Mouse (Mus musculus): Measurements from ENCODE around the gene Spindoc.
"Not testable (repeated sequence)": the region's sequence is repeated elsewhere in the genome, so short reads cannot be mapped to it uniquely, and the experiment has no call there.

The Spindoc gene

DNA sequence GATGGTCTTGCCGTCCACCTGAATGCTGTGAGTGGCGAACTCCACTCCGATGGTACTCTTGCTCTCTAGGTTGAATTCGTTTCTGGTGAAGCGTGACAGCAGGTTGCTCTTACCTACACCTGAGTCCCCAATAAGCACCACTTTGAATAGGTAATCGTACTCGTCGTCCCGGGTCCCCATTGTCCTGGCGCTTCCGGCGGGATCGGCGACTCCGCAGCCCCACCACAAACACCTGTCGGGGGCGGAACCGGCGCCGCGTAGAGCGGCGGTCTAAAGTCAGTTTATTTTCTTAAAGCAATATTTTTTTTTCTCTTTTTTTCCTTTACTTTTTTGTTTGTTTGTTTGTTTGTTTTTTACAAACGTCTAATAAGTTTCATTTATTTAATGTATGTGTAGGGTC lies 16.1 kb upstream of the Spindoc start:
- DNase-seq, result not testable (repeated sequence)

DNA sequence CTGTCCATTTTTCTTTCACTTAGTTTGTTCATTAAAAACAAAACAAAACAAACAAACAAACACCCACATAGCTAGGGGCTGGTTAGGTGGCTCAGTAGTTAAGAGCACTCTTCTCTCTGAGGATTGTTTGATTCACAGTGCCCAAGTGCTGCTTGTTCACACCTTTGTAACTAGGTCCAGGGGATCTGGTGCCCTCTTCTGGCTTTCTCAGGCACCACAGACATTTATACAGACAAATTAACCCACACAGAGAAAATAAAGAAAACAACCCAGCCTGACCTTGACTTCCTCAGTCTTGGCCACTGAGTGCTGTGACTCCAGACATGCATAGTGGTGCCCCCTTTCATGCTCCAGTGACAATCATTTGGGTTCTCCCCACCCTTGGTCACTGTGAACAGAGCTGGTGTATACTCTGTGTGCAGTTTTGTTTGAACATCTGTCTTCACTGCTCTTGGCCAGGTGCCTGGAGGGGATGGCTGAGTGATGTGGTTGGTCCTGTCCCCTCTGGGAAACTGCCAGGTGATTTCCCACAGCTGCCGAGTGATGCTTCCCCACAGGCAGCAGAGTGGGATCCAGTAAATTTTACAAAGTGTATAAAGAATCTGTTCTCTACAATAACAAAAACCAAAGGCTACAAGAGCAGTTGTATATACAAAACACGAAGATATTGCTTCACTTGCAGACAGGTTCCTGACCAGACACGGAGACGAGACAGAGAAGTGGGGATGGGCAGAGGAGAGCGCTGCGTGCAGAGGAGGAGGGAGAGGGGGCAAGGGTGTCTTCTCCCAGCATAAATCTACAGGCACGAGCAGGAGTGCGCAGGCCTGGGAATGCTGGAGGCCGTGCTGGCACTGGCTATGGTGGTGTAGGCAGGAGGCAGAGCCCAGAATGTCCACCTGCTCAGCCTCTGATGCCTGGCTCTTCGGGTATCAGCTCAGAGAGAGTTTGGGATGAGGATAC lies 14.4 kb upstream of the Spindoc start:
- DNase-seq, result not testable (repeated sequence)

DNA sequence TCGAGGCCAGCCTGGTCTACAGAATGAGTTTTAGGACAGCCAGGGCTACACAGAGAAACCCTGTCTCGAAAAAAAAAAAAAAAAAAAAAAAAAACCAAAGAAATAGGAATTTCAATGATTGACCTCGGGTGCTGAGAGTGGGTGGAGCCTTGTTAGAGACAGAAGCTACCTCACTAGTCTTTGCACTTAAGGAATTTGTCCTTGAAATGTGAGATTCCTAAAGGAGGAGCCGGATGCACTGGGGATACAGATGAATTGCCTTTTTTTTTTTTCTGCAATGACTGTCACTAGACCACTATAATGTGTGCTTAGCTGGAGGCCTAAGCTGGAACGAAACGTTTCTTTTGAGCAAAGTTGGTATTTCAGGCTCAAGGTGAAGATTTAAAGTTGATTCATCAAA lies 5.7 kb upstream of the Spindoc start:
- no peak for DNase-seq

DNA sequence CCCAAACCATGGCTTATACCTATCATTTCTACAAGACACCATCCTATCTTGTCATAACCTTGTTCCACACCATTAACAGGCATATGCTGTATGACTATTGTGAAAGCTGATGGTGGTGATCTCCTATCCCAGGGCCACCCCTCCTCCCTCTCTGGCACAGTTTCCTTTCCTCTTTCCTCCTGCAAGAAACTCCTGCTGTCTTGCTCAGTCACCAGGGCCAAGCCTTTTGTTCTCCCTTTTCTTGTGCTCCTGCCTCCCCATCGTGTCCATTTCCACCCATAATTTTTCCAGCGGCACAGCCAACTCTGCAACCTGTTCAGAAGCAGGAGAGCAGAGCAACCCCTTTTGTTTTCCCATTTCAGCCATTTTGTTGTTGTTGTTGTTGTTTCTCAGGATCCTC lies 3.2 kb upstream of the Spindoc start:
- no peak for DNase-seq

DNA sequence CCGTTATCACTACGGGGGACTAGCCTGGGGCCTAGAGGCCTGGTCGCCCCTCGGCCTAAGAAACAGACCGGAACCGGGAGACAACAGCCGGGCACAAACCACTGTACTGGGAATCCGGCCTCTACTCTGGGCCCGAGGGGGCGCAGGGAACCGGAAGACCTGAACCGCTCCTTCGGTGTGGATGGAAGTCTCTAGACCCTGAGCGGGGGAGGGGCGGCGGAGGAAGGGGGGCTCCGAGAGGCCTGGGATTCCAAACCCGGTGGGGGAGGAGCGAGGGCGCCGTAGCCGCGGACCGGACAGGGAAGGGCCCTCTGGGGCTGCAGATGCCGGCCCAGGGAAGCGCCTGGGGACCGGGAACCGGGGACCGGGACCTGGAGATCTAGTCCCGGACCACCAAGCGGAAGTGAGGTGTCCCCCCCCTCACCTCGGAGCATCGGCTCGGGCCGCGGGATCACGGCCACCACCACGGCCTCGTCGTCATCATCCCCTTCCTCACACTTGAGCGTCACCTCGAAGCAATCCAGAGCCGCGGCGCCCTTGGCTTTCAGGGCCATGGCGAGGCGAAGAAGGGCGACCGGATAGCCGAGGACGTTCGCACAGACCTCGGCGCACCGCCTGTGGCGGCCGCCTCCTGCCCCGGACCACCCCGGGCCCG lies 419 bp downstream of the Spindoc start:
- peak; percentile 62 to 71 for DNase-seq

DNA sequence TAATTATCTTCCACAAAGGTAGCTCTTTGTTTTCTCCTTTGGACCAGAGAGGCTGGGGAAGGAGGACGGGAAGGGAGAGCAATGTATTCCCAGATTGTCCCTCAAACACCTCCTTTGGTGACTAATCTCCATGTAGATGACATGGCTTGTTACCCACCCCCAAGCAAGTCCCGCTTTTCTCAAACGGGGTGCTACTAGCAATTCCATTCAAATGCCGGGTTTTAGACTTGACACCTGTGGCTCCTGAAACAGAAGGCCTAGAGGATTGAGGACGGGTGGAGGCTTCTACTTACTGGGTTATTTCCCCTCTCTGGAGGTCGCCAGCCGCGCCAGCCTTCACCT lies 917 bp downstream of the Spindoc start:
- DNase-seq, result no peak

DNA sequence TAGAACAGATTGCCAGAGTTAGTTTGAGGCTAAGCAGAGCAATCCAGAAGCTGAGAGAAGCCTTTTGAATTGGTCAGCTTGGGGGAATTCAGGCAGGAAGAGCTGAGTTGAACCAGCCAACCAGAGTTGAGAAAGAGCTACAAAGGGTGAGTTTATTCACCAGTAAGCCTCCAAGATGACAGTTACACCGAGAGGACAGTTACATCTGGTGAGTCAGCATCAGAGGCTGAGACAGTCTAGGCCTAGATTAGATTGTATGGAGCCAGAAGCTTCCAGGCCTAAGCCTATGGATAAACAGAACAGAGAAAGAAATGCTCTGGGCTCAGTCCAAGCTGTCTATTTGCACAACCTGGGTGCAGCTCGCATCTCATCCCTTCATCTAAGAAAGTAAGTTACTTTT lies 5.2 kb downstream of the Spindoc start:
- DNase-seq, result no peak

DNA sequence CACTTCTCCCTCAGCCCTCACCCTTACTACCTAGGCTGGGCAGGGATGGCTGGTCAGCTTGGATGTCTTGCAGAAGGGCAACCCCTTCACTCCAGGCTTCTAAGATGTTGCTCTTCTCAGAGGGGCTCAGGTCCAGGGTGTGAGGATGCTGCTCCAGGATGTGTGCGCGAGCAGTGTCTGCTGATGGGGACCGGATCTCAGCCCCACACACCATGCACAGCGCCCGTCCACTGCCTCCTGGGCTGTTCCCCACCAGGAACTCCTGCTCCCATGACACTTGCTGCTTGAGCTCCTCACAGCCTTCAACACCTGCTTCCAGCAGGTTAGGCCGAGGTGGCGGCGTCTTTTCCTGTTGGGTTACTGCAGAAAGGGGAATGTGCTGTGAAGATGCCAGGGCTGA lies 8.3 kb downstream of the Spindoc start:
- DNase-seq, result no peak

DNA sequence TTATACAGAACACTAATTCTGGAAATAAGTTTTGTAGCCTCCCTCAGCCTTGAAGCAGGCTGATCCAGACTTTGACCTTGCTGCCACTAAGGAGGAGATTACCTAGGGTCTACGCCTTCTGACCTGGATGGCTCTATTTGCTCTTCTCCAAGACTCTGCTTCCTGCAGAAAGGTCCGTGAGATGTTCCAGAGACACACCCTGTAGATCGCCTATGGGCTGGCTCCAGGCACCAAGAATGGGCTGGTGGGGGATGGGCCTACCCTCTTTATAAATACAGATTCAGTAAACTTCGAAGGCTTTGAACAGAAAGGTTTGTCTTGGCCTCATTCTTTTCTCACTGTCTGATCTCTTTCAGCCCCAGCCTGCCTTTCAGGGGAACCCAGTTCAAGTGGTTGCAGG lies 13.3 kb downstream of the Spindoc start:
- not testable (repeated sequence) for DNase-seq

DNA sequence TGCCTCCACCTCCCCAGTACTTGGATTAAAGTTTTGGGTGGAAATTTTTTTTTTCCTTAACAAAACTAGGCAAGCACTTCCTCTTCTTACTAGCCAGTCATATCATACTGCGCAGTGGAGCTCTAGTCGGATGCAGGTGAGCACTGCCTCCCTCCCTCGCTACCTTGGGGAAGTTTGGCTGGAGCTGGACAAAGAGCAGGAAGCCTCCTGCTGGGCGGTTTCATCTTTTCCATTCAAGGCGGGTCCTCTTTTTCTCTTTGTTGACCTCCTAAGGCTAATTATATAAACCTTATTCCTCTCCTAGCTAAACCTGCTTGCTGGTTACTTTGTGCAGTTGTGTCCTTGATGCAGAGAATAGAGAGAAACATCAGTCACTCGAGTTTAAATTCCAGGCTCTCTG lies 29.2 kb downstream of the Spindoc start:
- no peak for DNase-seq

DNA sequence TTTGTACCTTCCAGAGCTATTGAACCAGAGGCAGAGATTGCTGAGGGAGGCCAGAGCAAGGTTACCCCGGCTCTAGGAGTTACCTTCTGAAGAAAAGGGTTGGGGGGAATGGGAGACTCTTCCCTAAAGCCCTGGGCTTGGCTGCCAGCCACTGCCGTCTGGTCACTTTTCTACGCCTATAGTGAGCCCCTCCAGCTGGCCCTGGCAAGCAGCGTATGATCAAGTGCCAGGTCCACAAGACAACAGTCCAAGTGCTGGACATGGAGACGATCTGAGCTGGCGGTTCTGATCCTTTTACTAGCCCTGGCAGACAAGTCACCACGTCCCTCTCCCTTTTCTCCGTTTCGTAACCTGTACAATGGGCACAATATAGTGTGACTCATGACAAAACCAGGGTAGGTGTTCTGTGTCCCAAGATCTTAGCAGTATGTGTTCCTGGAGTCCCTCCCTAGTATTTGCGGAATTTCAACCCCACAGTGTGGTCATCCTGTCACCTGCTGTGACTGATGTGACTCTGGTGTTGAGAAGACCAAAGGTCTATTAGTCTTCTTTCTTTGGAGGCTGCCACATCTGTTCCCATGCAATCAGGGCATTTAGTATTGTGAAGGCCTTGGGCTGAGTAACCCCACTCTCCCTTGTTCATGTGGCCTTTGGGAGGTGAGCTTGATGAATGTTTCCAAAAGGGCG lies 29.8 kb downstream of the Spindoc start:
- no peak for DNase-seq

DNA sequence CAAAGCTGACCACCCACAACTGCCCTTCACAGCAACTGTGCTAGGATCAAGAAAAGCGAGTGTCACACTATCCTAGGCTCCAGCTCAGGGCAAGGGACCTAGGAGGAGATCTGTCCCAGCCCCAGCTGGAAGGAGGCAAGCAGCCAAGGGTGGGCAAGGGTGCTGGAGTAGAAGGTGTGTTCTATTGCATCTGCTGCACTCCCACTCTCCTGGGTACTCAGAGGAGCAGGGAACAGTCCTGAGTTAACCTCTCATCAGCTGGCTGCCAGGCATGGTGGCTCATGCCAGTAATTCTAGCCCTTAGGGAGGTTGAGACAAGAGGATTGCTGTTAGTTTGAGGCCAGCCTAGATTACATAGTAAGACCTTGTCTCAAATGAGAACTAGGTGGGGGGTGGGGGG lies 32.8 kb downstream of the Spindoc start:
- DNase-seq, result no peak

DNA sequence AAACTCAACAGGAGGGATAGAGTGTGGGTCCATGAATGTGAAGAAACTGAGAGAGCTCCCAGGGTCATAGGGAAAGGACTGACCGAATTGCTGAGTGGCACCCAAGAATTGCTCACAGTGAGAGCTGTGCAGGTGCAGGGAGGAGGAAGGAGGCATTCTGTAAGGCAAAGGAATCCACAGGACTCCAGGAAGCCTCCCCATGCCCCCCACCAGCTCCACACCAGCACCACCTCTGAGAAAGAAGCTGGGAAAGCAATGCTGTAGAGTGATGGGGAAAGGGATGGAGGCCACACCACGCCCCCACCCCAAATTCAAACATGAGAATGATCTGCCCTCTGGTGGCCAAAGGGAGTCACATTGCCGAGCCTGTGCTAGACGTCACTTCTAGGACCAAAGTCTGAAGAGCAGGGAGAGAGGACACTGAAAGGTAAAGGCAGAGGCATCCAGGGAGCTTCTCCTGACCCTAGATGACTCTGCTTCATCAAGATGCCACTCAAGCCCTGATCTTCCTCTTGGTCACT lies 37.5 kb downstream of the Spindoc start:
- DNase-seq, result peak; percentile 17 to 45

DNA sequence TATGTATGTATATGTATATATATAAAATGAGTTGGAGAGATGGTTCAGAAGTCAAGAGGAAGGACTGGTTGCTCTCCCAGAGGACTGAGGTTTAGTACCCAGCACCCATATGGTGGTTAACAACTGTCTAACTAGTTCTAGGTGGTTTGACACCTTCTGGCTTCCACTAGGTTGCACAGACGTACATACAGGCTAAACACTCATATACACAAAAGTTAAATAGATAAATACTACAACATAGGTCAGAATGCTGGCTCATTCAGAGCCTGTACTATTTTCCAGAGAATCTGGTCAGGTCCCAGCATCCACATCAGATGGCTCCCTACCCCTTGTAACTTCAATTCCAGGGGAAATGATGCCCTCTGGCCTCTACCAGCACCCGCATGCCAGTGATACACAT lies 40.1 kb downstream of the Spindoc start:
- no peak for DNase-seq

DNA sequence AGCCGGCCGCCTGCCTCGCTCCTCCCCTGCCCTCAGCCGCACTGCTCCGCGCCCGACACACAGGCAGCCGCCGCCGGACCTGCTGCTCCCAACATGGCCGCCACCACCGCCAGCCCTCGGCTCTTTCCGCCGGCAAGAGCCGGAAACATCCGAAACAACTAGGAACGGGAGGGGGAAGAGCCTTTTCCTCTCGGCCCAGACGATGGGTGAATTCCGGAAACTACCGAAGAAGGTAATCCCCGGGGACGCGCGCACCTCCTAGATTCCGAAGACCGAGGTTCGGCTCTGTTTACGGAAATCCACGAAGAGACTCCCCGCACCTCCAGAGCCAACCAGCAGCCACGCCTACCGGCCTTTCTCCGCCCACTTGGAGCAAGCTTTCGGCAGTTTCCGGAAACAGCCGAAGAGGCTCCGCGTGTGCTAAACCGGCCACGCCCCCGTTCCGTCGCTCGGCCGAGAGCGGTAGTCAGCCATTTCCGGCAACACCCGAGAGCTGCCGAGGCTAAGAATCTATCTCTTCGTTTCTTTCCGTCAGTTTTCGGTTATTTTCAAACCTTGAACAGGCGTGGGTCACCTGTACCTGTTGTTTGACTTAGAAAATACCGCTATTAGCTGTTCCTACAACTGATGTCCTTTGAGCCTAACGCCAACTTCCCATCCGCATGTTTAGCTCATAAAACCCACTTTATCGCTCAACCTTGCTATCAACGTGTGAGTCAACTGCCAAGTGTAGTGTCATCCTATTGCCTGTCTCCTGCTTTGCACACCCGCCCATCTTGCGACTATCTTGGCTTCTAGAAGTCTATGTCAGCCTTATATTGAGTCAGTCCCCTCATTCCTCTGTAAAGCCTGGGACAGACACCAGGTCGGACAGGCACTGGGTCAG lies 41.0 kb downstream of the Spindoc start, which contains the start of gene Mark2:
TSS of gene Mark2 (minus strand) at position 349 of the 886 bp plus-strand sequence.
- peak; percentile 98 to 99 for DNase-seq

DNA sequence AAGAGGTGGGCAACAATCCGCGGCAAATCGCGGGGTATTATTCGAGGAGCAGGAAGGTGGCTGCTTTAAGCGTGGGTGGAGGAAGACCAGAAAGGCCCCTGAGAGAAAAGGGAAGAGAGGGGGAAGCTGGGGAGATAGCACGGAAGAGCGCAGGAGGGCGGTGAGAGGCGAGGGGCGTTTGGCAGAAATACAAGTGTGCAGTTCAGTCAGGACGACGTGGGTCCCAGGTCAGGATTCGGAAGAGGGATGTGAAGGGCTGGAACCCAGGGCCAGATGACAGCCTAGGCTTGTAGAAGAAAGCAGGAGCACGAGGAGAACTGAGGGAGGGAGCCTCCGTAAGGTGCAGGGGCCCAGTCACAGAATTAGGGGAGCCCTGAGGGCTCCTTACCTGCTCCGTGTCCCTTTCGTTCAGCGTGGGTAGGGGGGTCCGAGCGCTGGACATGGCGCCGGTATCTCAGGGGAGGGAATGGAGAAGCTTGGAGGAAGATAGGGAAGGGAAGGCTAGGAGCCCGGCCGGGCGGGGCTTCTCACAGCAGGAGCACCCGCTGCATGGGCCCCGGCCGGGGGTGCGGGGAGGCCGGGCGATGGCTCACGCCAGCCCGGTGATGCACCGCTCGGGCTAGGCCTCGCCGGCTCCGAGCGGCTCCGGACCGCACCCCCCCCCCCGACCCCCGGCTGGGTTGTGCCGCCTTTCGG lies 41.9 kb downstream of the Spindoc start:
- DNase-seq, result peak in 1 of 2 experiments; percentile 54

DNA sequence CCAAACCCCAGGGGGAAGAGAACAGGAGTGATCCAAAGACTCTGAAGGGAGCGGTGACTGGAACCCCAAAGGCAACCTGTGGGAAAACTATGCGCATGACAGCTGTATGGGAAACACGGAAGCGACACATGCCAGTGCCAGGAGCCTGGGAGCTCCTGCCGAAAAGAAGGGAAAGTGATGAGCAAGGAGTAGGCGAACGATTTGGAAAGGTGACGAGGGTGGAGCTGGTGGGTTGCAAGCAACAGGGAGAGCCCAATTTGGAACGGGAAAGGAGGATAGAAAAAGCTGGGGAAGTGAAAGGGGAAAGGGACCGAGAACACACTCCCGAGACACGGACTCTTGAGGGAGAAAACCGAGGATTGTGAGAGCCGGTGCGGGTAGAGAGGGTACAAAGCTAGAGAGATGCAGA lies 42.4 kb downstream of the Spindoc start:
- DNase-seq, result peak in 1 of 2 experiments; percentile 22

DNA sequence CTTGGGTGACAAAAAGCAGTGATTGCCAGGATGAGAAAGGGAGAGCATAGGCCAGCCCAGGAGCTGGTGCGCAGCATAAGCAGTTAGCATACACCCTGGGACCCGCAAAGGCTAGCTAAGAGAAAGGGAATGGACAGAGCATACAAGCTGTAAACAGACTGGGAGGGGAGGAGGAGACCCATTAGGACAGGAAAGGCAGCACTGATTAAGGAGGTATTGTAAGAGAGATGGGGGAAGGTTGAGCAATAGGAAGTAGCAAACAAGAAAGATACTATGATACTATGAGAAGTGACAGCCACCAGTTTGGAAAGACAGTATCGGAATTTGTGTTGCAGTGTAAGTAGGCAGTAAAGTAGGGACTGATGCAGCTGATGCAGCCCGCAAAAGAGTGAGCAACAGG lies 42.9 kb downstream of the Spindoc start:
- DNase-seq, result no peak

DNA sequence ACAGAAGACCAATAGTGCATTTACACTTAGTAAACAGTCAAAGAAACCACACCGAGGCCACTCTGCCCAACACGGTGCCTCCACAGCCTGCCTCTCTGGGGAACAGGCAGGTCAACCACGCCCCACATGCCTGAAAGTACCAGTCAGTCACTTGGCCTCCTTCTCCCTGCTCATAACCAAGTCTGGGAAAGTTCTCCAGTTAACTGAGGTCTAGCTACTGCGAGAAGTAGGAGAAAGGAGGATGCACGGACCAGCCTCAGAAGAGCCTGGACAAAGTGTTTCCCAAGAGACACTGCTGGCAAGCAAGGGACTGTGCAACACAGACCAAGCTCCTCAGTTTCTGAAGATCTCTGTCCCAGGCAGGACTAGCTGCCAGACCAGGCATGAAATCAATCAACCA lies 43.8 kb downstream of the Spindoc start:
- DNase-seq, result no peak

DNA sequence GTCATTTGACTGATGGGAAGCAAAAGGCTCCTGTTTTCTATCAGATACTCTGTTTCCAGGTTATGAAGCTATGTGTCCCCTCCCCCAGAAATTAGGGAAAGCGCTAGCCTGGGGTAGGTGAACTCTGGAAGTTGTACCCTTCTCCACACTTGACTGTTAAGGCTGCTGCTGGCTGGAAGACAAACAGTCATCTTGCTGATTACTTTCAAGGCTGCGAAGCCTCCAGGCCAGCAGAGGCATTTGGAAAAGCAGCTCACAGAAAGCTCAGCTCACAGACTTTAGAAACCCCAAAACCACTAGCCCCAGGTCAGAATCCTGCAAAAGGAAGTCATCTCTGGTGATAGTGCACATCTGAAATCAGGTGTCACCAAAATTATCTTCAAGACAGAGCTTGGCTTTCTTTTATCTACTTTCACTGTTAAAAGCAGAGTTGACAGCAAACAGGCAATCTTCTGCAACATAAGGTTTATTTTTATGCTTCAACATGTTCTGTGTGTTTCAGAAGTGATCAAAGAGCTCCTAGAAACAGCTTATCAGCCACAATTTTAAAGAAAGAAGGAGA lies 44.9 kb downstream of the Spindoc start:
- no peak for DNase-seq

DNA sequence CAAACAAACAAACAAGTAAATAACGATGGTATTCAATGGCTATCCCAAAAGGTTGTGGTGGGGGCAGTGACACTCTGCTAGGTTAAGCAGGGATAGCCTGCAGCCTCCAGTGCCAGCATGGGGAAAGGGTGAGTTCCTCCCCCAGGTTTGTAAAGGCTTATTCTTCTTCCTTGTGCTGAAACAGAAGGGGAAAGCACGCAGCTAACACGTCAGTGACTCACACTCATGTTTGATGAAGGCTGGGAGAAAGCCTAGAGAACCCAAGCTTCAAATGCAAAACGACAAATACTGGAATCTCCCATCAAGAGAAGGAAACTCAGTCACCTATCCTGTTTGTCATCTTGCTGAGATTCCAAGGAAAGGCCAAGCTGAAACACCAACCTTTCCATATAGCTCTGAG lies 47.1 kb downstream of the Spindoc start:
- DNase-seq, result no peak
